Mouse (Mus musculus): ENCODE results near the gene Mtap.

Mtap gene

DNA sequence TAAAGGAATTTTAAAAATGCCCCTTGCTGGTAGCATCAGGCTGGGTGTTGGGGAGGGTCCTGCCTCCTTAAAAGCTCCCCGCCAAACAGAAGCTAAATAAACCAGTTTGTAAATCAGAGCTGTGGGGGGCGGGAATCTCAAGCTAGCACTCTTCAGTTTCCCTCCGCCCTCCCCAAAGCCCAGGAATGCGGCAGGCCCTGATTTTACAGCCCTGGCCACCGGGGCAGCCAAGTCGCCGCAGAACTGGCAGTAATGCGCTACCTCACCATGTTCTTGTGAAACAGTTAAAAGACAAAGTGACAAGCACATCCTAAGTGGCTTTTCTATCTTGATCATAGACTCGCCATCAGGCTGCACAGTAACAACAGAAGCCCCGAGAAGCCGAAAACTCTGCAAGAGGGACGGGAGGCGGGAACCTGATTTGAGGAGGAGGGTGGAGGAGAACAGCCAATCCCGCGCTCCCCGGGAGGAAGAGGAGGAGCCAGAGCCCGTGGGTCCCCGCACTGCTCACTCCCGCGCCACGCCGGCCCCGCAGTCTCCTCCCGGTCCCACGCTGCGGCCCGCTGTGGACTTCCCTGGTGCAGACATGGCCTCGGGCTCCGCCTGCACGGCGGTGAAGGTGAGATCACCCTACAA lies at the start of gene Mtap:
Gene Mtap, plus strand, starts transcription at position 217 of the 636 bp plus-strand sequence.
- DNase-seq (ENCODE audit: low read depth, low spot score), result peak; percentile 91

DNA sequence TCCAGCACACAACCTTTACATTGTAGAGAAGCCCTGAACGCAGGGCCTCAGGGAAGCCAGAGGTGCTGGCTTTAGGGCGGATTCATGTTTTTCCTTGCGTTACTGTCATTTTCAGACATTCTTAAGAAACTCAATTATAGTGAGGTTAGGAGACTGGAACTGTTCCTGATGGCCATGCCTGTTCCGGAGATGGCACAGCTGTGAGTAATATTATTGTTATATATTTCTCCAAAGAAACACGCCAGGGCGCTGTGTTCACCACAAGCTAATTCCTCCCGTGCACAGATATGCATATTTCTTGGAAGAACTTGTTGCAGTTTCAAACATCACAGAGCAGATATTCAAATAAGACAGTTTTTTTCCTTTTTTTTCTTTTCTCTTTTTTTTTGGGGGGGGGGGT lies 47.8 kb upstream of the Mtap start:
- DNase-seq (ENCODE audit: low read depth, low spot score), result no peak

GRCm38 (mm10) chr4:89090217-89090616 lies 46.7 kb upstream of the Mtap start:
- no peak for DNase-seq (ENCODE audit: low read depth, low spot score)

GRCm38 (mm10) chr4:89092153-89092552 lies 44.8 kb upstream of the Mtap start:
- DNase-seq (ENCODE audit: low read depth, low spot score), result no peak

DNA sequence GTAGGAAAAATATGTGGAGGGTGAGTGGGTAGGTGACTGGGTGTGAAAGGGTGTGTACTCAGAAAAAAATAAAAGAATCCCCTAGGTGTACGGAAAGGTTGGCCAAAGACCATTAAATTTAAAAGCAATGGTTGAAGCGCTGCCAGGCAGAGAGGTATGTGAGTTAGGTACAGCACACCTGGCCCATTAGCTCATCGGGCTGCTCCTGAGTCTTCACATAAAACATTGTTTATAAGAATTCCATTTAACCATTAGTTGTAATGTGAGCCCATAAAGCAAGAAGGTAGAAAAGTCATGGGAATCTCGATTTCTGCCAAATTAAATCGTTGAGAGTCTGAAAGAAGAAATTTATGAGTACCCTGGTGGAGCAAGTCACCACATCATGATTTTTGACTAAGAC lies 42.1 kb upstream of the Mtap start:
- DNase-seq (ENCODE audit: low read depth, low spot score), result no peak

- no peak for DNase-seq (ENCODE audit: low read depth, low spot score)
Measured at GRCm38 (mm10) chr4:89098261-89098660, 38.7 kb upstream of the Mtap start.

DNA sequence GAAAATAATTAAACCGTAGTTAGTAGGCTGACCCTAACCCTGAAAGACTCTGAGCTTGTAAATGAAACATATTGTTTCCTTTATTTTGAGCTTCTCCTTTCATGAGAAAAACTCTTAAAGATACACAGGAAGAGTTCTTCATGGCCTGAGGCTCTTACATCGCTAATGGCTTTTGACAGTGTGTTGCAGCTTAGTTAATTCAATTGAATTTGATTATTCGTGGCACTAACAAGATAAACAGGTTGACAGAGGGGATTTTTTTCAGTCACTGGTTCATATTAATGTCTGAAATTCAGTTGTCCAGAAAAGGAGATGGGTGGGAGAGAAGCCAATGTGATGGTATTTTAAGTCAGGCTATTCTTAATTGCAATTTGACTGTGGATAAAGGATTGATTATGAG lies 35.6 kb upstream of the Mtap start:
- no peak for DNase-seq (ENCODE audit: low read depth, low spot score)

GRCm38 (mm10) chr4:89102283-89102682 lies 34.6 kb upstream of the Mtap start:
- no peak for DNase-seq (ENCODE audit: low read depth, low spot score)

DNA sequence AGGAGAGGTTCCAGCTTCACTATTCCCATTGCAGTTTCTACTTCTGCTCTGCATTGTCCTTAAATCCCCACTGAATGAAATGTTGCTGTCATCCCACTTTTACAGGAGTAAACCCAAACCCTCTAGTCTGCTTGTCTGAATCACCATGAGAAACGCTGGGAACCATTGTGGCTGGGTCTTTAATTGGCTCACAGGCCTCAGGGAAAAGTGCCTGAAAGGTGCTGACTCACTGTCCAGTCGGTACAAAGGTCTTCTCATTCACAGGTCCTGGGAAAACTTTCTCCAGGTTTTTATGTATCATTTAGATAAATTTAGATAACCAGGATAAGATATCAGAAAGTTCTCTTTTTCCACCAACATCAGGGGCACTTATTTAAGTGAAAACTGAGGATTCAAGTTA lies 31.4 kb upstream of the Mtap start:
- DNase-seq (ENCODE audit: low read depth, low spot score), result no peak

- no peak for DNase-seq (ENCODE audit: low read depth, low spot score)
Measured at GRCm38 (mm10) chr4:89106505-89106904, 30.4 kb upstream of the Mtap start.

GRCm38 (mm10) chr4:89112168-89112710 lies 24.7 kb upstream of the Mtap start:
- DNase-seq (ENCODE audit: low read depth, low spot score), result no peak

- no peak for DNase-seq (ENCODE audit: low read depth, low spot score)
Measured at GRCm38 (mm10) chr4:89112782-89113181, 24.1 kb upstream of the Mtap start.

GRCm38 (mm10) chr4:89116006-89116405 lies 20.9 kb upstream of the Mtap start:
- no peak for DNase-seq (ENCODE audit: low read depth, low spot score)

DNA sequence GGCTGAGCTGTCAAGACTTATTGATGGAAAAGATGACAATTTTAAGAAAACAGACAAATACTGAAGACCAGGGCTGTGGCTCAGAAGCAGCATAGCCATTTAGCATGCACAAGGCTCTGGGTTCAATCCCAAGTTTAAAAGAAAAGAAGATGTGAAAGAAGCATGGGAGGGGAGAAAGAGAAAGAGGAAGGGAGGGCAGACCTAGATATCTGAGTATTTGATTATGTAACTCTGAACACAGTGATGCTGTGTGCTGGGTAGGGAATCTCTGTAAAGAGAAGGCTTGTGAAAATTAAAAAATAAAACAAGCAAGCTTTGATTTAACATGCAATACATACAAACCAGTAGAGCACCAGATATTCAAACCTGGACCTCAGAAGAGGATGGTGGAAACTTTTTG lies 17.0 kb upstream of the Mtap start:
- DNase-seq (ENCODE audit: low read depth, low spot score), result no peak

- DNase-seq (ENCODE audit: low read depth, low spot score), result no peak
Measured at GRCm38 (mm10) chr4:89120353-89120752, 16.6 kb upstream of the Mtap start.

- DNase-seq (ENCODE audit: low read depth, low spot score), result no peak
Measured at GRCm38 (mm10) chr4:89123446-89124243, 13.3 kb upstream of the Mtap start.

GRCm38 (mm10) chr4:89127674-89128073 lies 9.2 kb upstream of the Mtap start:
- DNase-seq (ENCODE audit: low read depth, low spot score), result no peak

DNA sequence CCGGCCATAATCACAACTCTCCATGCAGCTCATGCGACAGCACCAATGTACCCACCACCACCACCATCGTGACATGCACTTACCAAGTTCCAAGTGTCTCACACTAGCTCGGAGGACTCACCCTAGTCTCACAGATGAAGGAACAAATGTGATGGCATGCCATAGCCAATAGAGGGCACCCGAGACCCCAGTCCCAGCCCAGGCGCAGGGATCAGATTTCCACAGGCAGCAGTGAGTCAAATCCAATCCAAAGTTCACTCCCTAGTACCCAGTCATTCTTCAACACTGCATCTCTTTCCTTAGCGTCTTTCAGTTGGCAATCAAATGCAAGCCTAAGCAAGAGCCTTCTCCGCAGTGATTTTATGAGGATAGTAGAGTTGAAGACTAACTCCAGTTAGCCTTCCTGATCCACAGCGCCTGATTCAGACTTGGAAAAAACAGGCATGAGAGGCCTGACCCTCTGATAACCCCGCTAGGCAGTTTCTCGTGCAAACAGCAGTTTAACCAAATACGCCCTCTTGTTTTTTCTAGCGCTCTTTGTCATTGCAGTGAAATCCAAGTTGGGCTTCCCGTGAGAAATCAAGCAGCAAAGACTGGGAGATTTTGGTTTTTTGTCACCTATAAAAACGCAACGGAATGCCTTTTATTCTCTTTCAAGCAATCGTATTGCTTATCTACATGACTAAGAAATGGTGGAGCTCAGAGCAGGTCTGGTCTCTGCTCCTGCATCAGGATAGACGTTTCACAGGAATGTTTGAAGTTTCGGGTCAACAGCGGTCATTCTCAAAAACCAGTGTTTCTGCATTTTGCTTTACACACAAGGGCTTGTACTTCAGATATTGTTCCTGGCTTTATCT lies 8.6 kb upstream of the Mtap start:
- DNase-seq (ENCODE audit: low read depth, low spot score), result peak; percentile 50

DNA sequence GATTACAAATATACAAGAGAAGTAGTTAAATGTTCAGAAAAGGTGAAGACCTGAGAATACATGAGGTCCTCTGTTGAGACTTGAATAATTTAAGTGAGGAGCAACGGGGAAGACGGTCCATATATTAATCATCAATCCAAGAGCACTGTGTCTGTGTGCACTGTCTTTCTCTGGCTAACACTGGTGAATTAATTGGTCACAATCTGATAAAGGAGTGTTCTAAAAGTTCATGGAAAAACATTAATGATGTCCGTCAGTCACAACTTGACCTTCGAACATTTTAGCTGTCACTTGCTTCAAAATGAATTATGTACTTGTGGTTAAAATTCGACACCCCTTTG lies 8.0 kb upstream of the Mtap start:
- no peak for DNase-seq (ENCODE audit: low read depth, low spot score)

GRCm38 (mm10) chr4:89129311-89129913 lies 7.5 kb upstream of the Mtap start:
- peak; percentile 83 for DNase-seq (ENCODE audit: low read depth, low spot score)

DNA sequence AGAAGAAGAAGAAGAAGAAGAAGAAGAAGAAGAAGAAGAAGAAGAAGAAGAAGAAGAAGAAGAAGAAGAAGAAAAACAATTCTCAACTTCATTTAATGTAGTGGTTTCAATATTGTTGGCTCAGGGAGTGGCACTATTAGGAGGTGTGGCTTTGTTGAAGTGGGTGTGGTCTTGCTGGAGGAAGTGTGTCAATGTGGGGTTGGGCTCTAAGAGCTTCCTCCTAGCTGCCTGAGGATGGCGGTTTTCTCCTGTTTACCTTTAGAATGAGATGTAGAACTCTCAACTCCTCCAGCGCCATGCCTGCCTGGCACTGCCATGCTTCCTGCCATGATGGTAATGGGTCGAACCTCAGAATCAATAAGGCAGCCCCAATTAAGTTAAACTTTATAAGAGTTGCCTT lies 5.1 kb upstream of the Mtap start:
- DNase-seq (ENCODE audit: low read depth, low spot score), result no peak

- DNase-seq (ENCODE audit: low read depth, low spot score), result no peak
Measured at GRCm38 (mm10) chr4:89136356-89136755, 566 bp upstream of the Mtap start.

All from A20 (cell line).